Mouse (Mus musculus): ENCODE results near the gene Tmem269. TPM values are rescaled to one million over a fixed set of nuclear protein-coding genes. Genes with fewer than 3 reads are reported as not detected.

The Tmem269 gene
- polyA plus RNA-seq, 1 experiment = not detected

GRCm38 (mm10) chr4:119252025-119252808 lies 34.2 kb upstream of the Tmem269 start:
- Histone ChIP-seq H3K4me3 (ENCODE audit: insufficient read depth, low read length) (no peak overlapping the region), H3K27ac (ENCODE audit: insufficient read depth, low read length) (no peak overlapping the region), H3K4me1 (ENCODE audit: control insufficient read depth, insufficient read depth, low read length) (0 out of 2 replicates have a peak, but pooled peaks cover 5% of the 10 kb centered on the region)
- TF ChIP-seq CTCF (IDR thresholded peaks at IDR 0.05; ENCODE audit: borderline replicate concordance, insufficient read depth, low read length) (no peak), POLR2A (IDR thresholded peaks at IDR 0.05; ENCODE audit: low read depth, low read length) (no peak)

GRCm38 (mm10) chr4:119248407-119248965 lies 30.5 kb upstream of the Tmem269 start:
- TF ChIP-seq CTCF (IDR thresholded peaks at IDR 0.05; ENCODE audit: borderline replicate concordance, insufficient read depth, low read length) (no peak), POLR2A (IDR thresholded peaks at IDR 0.05; ENCODE audit: low read depth, low read length) (no peak)
- Histone ChIP-seq H3K27ac (ENCODE audit: insufficient read depth, low read length) (no peak overlapping the region), H3K4me3 (ENCODE audit: insufficient read depth, low read length) (no peak overlapping the region), H3K4me1 (ENCODE audit: control insufficient read depth, insufficient read depth, low read length) (no peaks in the 10 kb centered on the region)

- Histone ChIP-seq H3K4me1 (ENCODE audit: control insufficient read depth, insufficient read depth, low read length) (no peaks in the 10 kb centered on the region), H3K27ac (ENCODE audit: insufficient read depth, low read length) (no peak overlapping the region), H3K4me3 (ENCODE audit: insufficient read depth, low read length) (no peak overlapping the region)
- peak; percentile 96 for TF ChIP-seq CTCF (IDR thresholded peaks at IDR 0.05; ENCODE audit: borderline replicate concordance, insufficient read depth, low read length)
- TF ChIP-seq POLR2A (IDR thresholded peaks at IDR 0.05; ENCODE audit: low read depth, low read length) = no peak
Observed at GRCm38 (mm10) chr4:119247462-119248235, 29.6 kb upstream of the Tmem269 start.

GRCm38 (mm10) chr4:119246688-119247225 lies 28.7 kb upstream of the Tmem269 start:
- Histone ChIP-seq H3K27ac (ENCODE audit: insufficient read depth, low read length) (no peak overlapping the region), H3K4me3 (ENCODE audit: insufficient read depth, low read length) (no peak overlapping the region), H3K4me1 (ENCODE audit: control insufficient read depth, insufficient read depth, low read length) (no peaks in the 10 kb centered on the region)
- no peak for TF ChIP-seq POLR2A (IDR thresholded peaks at IDR 0.05; ENCODE audit: low read depth, low read length)
- no peak for TF ChIP-seq CTCF (IDR thresholded peaks at IDR 0.05; ENCODE audit: borderline replicate concordance, insufficient read depth, low read length)

- Histone ChIP-seq H3K4me1 (ENCODE audit: control insufficient read depth, insufficient read depth, low read length) (no peaks in the 10 kb centered on the region), H3K27ac (ENCODE audit: insufficient read depth, low read length) (no peak overlapping the region), H3K4me3 (ENCODE audit: insufficient read depth, low read length) (no peak overlapping the region)
- TF ChIP-seq POLR2A (IDR thresholded peaks at IDR 0.05; ENCODE audit: low read depth, low read length) = no peak
- no peak for TF ChIP-seq CTCF (IDR thresholded peaks at IDR 0.05; ENCODE audit: borderline replicate concordance, insufficient read depth, low read length)
Observed at GRCm38 (mm10) chr4:119245961-119246360, 27.9 kb upstream of the Tmem269 start.

GRCm38 (mm10) chr4:119245556-119245955 lies 27.5 kb upstream of the Tmem269 start:
- Histone ChIP-seq H3K27ac (ENCODE audit: insufficient read depth, low read length) (no peak overlapping the region), H3K4me1 (ENCODE audit: control insufficient read depth, insufficient read depth, low read length) (no peaks in the 10 kb centered on the region), H3K4me3 (ENCODE audit: insufficient read depth, low read length) (no peak overlapping the region)
- TF ChIP-seq CTCF (IDR thresholded peaks at IDR 0.05; ENCODE audit: borderline replicate concordance, insufficient read depth, low read length) (no peak), POLR2A (IDR thresholded peaks at IDR 0.05; ENCODE audit: low read depth, low read length) (no peak)

GRCm38 (mm10) chr4:119244468-119245240 lies 26.6 kb upstream of the Tmem269 start:
- Histone ChIP-seq H3K27ac (ENCODE audit: insufficient read depth, low read length) (no peak overlapping the region), H3K4me1 (ENCODE audit: control insufficient read depth, insufficient read depth, low read length) (no peaks in the 10 kb centered on the region), H3K4me3 (ENCODE audit: insufficient read depth, low read length) (no peak overlapping the region)
- no peak for TF ChIP-seq POLR2A (IDR thresholded peaks at IDR 0.05; ENCODE audit: low read depth, low read length)
- no peak for TF ChIP-seq CTCF (IDR thresholded peaks at IDR 0.05; ENCODE audit: borderline replicate concordance, insufficient read depth, low read length)

- Histone ChIP-seq H3K27ac (ENCODE audit: insufficient read depth, low read length) (no peak overlapping the region), H3K4me1 (ENCODE audit: control insufficient read depth, insufficient read depth, low read length) (no peaks in the 10 kb centered on the region), H3K4me3 (ENCODE audit: insufficient read depth, low read length) (no peak overlapping the region)
- no peak for TF ChIP-seq CTCF (IDR thresholded peaks at IDR 0.05; ENCODE audit: borderline replicate concordance, insufficient read depth, low read length)
- no peak for TF ChIP-seq POLR2A (IDR thresholded peaks at IDR 0.05; ENCODE audit: low read depth, low read length)
Observed at GRCm38 (mm10) chr4:119242571-119242970, 24.6 kb upstream of the Tmem269 start.

- Histone ChIP-seq H3K4me3 (ENCODE audit: insufficient read depth, low read length) (no peak overlapping the region), H3K27ac (ENCODE audit: insufficient read depth, low read length) (no peak overlapping the region), H3K4me1 (ENCODE audit: control insufficient read depth, insufficient read depth, low read length) (no peaks in the 10 kb centered on the region)
- TF ChIP-seq POLR2A (IDR thresholded peaks at IDR 0.05; ENCODE audit: low read depth, low read length) = no peak
- peak; percentile 48; the same call in 1 of the 2 replicates for TF ChIP-seq CTCF (IDR thresholded peaks at IDR 0.05; ENCODE audit: borderline replicate concordance, insufficient read depth, low read length)
Observed at GRCm38 (mm10) chr4:119241664-119242063, 23.6 kb upstream of the Tmem269 start.
